Mouse (Mus musculus) forebrain, embryonic 13.5 days (tissue): ENCODE data around the gene Timm13. TPM values are rescaled to one million over a fixed set of nuclear protein-coding genes. Genes with fewer than 3 reads are reported as not detected.

Experiments
- ATAC-seq: fragments of 200-750 bp; cut with Nextera tagmentation; 2 replicates; pipeline ENCODE4 v1.8.0; 2017
- H3K27ac ChIP-seq: fragments of 300-500 bp; sonication (generic); 2 replicates; pipeline ENCODE4 v1.5.1; 2015; ENCODE audit warnings: inconsistent platforms, mild to moderate bottlenecking, moderate library complexity
- H3K27me3 ChIP-seq: fragments of 300-500 bp; sonication (generic); 2 replicates; pipeline ENCODE4 v1.6.1; 2015; ENCODE audit warnings: mild to moderate bottlenecking, inconsistent platforms
- H3K36me3 ChIP-seq: fragments of 300-500 bp; sonication (generic); 2 replicates; pipeline ENCODE4 v1.6.1; 2015; ENCODE audit warnings: mild to moderate bottlenecking, inconsistent platforms; ENCODE audit not compliant: poor library complexity, severe bottlenecking
- H3K4me1 ChIP-seq: fragments of 300-500 bp; sonication (generic); 2 replicates; pipeline ENCODE4 v1.6.1; 2015; ENCODE audit warnings: inconsistent platforms
- H3K4me2 ChIP-seq: fragments of 300-500 bp; sonication (generic); 2 replicates; pipeline ENCODE4 v1.6.1; 2015; ENCODE audit warnings: inconsistent platforms, mild to moderate bottlenecking, moderate library complexity
- H3K4me3 ChIP-seq: fragments of 300-500 bp; sonication (generic); 2 replicates; pipeline ENCODE4 v1.5.1; 2015; ENCODE audit warnings: mild to moderate bottlenecking, inconsistent platforms
- H3K9ac ChIP-seq: fragments of 300-500 bp; sonication (generic); 2 replicates; pipeline ENCODE4 v1.6.1; 2015; ENCODE audit warnings: mild to moderate bottlenecking, inconsistent platforms
- H3K9me3 ChIP-seq: fragments of 300-500 bp; sonication (generic); replicated peaks from 2 replicates; pipeline ENCODE4 v1.6.1; 2016; ENCODE audit warnings: inconsistent platforms
- WGBS: fragments of 180-500 bp; shearing (Covaris S2); methylation state at CpG from one replicate; pipeline ENCODE4 v1.1.7; 2015; 5-methylcytosine and 5-hydroxymethylcytosine counted together
- polyA plus RNA-seq: library from polyadenylated mRNA; unstranded; fragments of >200 nt; fragmentation: Nextera tagmentation; extraction: Ambion mirVana; gene quantifications from 2 replicates; pipeline ENCODE4 v1.2.1, GENCODE M21; 2015

Gene Timm13
- polyA plus RNA-seq, 1 experiment from 2014 or later = 364 TPM

DNA sequence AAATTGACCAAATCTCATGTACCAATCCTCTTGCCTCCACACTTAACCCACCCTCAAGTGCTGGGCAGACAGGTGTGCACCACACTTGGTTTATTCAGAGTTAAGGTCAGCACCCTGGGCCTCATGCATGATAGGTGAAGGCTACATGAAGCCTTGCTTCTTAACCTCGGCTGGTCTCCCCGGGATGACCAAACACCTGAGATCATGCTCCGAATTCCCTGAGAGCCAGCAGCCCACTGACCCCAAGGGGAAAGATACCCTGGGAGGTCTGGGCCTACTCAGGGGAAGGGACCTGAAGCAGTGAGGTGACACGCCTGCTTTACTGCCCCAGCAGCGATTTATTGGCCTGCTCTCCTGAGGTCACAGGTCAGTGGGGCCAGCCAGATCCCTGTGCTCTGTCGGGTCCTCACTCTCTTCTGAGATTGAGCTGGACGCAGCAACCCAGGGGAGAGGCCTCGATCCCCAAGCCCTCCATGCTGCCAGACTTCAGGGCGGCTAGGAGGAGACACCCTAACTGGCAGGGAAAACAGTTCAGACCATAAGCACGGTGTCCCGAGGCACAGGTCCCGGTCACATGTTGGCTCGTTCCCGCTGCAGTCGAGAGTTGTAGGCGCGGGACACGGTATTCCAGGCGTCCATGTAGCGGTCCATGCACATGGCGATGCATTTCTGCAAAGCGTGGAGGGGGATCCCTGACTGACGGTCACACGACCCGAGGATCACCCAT, 1.0 kb downstream of the Timm13 start:
- H3K4me1 ChIP-seq = peaks cover 24% of the 10 kb centered on the region
- H3K27ac ChIP-seq = peak overlapping the region; percentile 79
- H3K9me3 ChIP-seq = no peaks in the 10 kb centered on the region
- H3K27me3 ChIP-seq = no peaks in the 10 kb centered on the region
- H3K4me2 ChIP-seq = peak overlapping the region; percentile 98
- H3K36me3 ChIP-seq = peaks cover 54% of the 10 kb centered on the region
- H3K4me3 ChIP-seq = peak overlapping the region; percentile 79
- WGBS = 18% methylated on average over 25 of the region's 25 CpGs
- no peak for ATAC-seq
- peak overlapping the region; percentile 81 for H3K9ac ChIP-seq

GRCm38 (mm10) chr10:80899074-80899473, 1.7 kb downstream of the Timm13 start:
- no peak overlapping the region for H3K27ac ChIP-seq
- peak overlapping the region; percentile 79; the same call in 1 of the 2 replicates for H3K4me3 ChIP-seq
- ATAC-seq = no peak
- no peaks in the 10 kb centered on the region for H3K9me3 ChIP-seq
- H3K9ac ChIP-seq = peak overlapping the region; percentile 43; the same call in 1 of the 2 replicates
- peaks cover 24% of the 10 kb centered on the region for H3K4me1 ChIP-seq
- 93% methylated on average over 8 of the region's 8 CpGs for WGBS
- H3K36me3 ChIP-seq = peaks cover 47% of the 10 kb centered on the region
- H3K27me3 ChIP-seq = no peaks in the 10 kb centered on the region
- H3K4me2 ChIP-seq = peak overlapping the region; percentile 98

DNA sequence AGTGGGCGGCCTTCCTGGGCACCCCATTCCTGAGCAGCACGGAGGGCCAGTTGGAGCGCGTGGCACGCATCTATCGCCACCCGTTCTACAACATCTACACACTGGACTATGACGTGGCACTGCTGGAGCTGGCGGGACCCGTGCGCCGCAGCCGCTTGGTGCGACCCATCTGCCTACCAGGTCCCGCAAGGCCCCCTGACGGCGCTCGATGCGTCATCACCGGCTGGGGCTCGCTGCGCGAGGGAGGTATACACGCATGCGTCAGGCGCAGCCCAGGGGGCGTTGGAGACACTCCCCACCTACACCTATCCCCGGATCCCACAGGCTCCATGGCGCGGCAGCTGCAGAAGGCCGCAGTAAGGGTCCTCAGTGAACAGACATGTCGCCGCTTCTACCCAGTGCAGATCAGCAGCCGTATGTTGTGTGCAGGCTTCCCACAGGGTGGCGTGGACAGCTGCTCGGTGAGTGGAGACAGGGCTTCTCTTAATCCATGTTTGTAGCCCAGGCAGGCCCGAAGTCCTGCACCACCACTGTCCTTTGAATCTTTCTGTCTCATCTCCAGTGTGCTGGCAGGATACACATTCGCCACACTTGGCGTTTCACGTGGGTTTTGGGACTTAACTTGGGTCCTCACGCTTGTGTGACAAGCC, 2.8 kb downstream of the Timm13 start:
- Histone ChIP-seq H3K4me2 (no peak overlapping the region), H3K27ac (no peak overlapping the region), H3K9ac (peak overlapping the region; percentile 36; the same call in 1 of the 2 replicates), H3K4me1 (peaks cover 24% of the 10 kb centered on the region), H3K36me3 (peaks cover 36% of the 10 kb centered on the region), H3K4me3 (no peak overlapping the region), H3K27me3 (no peaks in the 10 kb centered on the region), H3K9me3 (no peaks in the 10 kb centered on the region)
- ATAC-seq = no peak
- WGBS = 34% methylated on average over 41 of the region's 41 CpGs

DNA sequence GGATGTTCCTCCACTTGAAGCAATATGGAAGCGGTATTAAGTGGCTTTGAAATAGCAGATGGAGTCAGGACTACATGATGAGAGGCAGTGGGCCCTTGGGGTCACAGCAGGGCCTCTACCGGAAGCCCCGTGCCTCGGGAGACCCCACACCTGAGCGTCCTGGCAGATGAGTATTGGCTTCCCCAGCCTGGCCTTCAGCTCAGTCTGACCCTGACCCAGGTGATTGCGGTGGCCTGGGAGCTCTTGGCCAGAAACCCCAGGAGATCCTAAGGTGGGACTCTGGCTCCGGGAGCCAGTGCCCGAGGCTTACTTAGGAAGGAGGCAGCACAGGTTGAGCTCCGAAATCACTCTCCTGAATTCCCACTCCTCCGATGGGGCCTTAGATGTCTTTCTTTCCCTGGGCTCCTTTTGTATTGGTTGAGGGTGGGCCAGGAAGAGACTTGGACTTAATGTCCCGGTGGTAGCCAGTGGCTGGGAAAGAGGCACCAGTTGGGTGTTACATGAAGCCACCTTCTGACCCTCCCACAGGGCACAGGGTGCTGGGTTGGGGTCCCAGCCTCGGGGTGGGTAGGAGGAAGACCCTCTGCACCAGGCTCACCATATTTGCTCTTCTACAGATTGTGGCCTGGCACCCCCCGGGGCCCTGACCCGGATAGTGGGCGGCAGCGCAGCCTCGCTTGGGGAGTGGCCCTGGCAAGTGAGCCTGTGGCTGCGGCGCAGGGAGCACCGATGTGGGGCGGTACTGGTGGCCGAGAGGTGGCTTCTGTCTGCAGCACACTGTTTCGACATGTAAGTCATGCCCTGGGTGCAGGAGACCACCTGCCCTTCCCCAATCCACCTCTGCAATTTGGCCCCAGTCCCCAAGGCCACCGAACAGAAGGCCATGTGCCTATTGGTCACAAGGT, 3.9 kb downstream of the Timm13 start:
- Histone ChIP-seq H3K4me1 (peaks cover 24% of the 10 kb centered on the region), H3K9me3 (no peaks in the 10 kb centered on the region), H3K9ac (no peak overlapping the region), H3K4me2 (no peak overlapping the region), H3K27ac (no peak overlapping the region), H3K27me3 (no peaks in the 10 kb centered on the region), H3K4me3 (no peak overlapping the region), H3K36me3 (peaks cover 25% of the 10 kb centered on the region)
- 71% methylated on average over 24 of the region's 24 CpGs for WGBS
- no peak for ATAC-seq

GRCm38 (mm10) chr10:80895697-80896096, 5.1 kb downstream of the Timm13 start:
- Histone ChIP-seq H3K4me3 (no peak overlapping the region), H3K9me3 (no peaks in the 10 kb centered on the region), H3K4me1 (peaks cover 24% of the 10 kb centered on the region), H3K27me3 (no peaks in the 10 kb centered on the region), H3K4me2 (no peak overlapping the region), H3K9ac (no peak overlapping the region), H3K36me3 (peaks cover 21% of the 10 kb centered on the region), H3K27ac (no peak overlapping the region)
- 85% methylated on average over 6 of the region's 6 CpGs for WGBS
- ATAC-seq = no peak

GRCm38 (mm10) chr10:80895100-80895499, 5.7 kb downstream of the Timm13 start:
- Histone ChIP-seq H3K4me2 (no peak overlapping the region), H3K27me3 (no peaks in the 10 kb centered on the region), H3K27ac (no peak overlapping the region), H3K36me3 (peaks cover 21% of the 10 kb centered on the region), H3K4me1 (peaks cover 24% of the 10 kb centered on the region), H3K9ac (no peak overlapping the region), H3K9me3 (no peaks in the 10 kb centered on the region), H3K4me3 (no peak overlapping the region)
- no peak for ATAC-seq
- 91% methylated on average over 7 of the region's 7 CpGs for WGBS

- Histone ChIP-seq H3K4me3 (no peak overlapping the region), H3K36me3 (no peaks in the 10 kb centered on the region), H3K27ac (no peak overlapping the region), H3K27me3 (peaks cover 12% of the 10 kb centered on the region), H3K4me2 (no peak overlapping the region), H3K9ac (no peak overlapping the region), H3K4me1 (no peaks in the 10 kb centered on the region), H3K9me3 (no peaks in the 10 kb centered on the region)
- WGBS = 75% methylated on average over 11 of the region's 11 CpGs
- ATAC-seq = no peak
Measured at GRCm38 (mm10) chr10:80887181-80887580, 13.6 kb downstream of the Timm13 start.

GRCm38 (mm10) chr10:80881301-80881700, 19.5 kb downstream of the Timm13 start:
- ATAC-seq = no peak
- Histone ChIP-seq H3K9ac (no peak overlapping the region), H3K27me3 (no peaks in the 10 kb centered on the region), H3K27ac (no peak overlapping the region), H3K4me1 (no peaks in the 10 kb centered on the region), H3K36me3 (no peaks in the 10 kb centered on the region), H3K9me3 (no peaks in the 10 kb centered on the region), H3K4me3 (no peak overlapping the region), H3K4me2 (no peak overlapping the region)
- WGBS = 27% methylated on average over 10 of the region's 10 CpGs

GRCm38 (mm10) chr10:80880901-80881300, 19.9 kb downstream of the Timm13 start:
- ATAC-seq = no peak
- WGBS = 82% methylated on average over 2 of the region's 2 CpGs
- Histone ChIP-seq H3K9ac (no peak overlapping the region), H3K9me3 (no peaks in the 10 kb centered on the region), H3K27me3 (no peaks in the 10 kb centered on the region), H3K4me2 (no peak overlapping the region), H3K27ac (no peak overlapping the region), H3K36me3 (no peaks in the 10 kb centered on the region), H3K4me1 (no peaks in the 10 kb centered on the region), H3K4me3 (no peak overlapping the region)

DNA sequence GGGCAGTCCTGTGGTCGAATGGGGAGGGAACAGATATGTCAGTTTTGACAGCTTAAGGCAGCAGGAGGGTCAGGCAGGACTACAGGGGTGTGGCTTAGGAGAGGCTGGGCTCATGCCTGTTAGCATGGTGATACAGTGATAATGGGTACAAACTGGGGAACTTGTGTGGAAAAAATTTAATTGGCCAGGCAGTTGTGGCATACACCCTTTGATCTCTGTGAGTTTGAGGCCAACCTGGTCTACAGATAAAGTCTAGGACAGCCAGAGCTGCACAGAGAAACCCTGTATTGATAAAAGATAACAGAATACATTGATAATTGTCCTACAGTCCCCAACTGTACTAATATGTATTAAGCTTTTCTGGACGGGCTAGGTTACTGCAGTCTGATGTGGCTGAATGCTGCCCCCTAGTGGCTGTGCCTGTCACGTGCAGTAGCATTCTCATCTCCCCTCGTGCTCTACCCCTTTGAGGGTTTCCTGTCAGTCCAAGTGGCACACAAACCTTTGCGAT, 20.6 kb downstream of the Timm13 start:
- Histone ChIP-seq H3K9ac (no peak overlapping the region), H3K4me2 (no peak overlapping the region), H3K27me3 (no peaks in the 10 kb centered on the region), H3K4me1 (no peaks in the 10 kb centered on the region), H3K9me3 (no peaks in the 10 kb centered on the region), H3K4me3 (no peak overlapping the region), H3K36me3 (no peaks in the 10 kb centered on the region), H3K27ac (no peak overlapping the region)
- WGBS = 24% methylated on average over 5 of the region's 5 CpGs
- ATAC-seq = no peak

- no peaks in the 10 kb centered on the region for H3K9me3 ChIP-seq
- no peak for ATAC-seq
- no peak overlapping the region for H3K4me2 ChIP-seq
- H3K36me3 ChIP-seq = no peaks in the 10 kb centered on the region
- 0 out of 2 replicates have a peak overlapping the region, but pooled peaks have one; percentile 24 for H3K9ac ChIP-seq
- no peak overlapping the region for H3K27ac ChIP-seq
- no peak overlapping the region for H3K4me3 ChIP-seq
- no peaks in the 10 kb centered on the region for H3K4me1 ChIP-seq
- H3K27me3 ChIP-seq = peaks cover 8% of the 10 kb centered on the region; the same call in 1 of the 2 replicates
- 29% methylated on average over 3 of the region's 3 CpGs for WGBS
Measured at GRCm38 (mm10) chr10:80876594-80876993, 24.2 kb downstream of the Timm13 start.
